20 mouse cellular contexts compared by ENCODE assay signal in genomic region chr12:100194181-100194580, GRCm38 (mm10). TPM values are rescaled to one million over a fixed set of nuclear protein-coding genes. Genes with fewer than 3 reads are reported as not detected.
DNase-seq lines count a peak whose midpoint lies in the region; ATAC-seq lines count a peak whose summit lies in the region.
"Had no signal": no experiment of that assay in that cellular context is flagged by ENCODE, and none has a peak within 500 bp of the region (broad histone marks: within the 10 kb centered on the region; RNA-seq: fewer than 3 reads in every experiment).

No protein-coding gene starts in this region.

- H3K27me3 ChIP-seq in heart, embryonic 11.5 days (ENCODE audit: control insufficient read depth, insufficient read depth, low read length): no peaks in the 10 kb centered on the region
- H3K27me3 ChIP-seq: forebrain, embryonic 13.5 days had no signal

- no peak overlapping the region for H3K9ac ChIP-seq in heart, embryonic 11.5 days (ENCODE audit: low read depth, low read length)
- H3K9ac ChIP-seq: forebrain, embryonic 13.5 days; forebrain, postnatal 0 days; hindbrain, embryonic 13.5 days had no signal

- H3K27ac ChIP-seq in heart, embryonic 11.5 days (ENCODE audit: low read depth, low read length): no peak overlapping the region
- H3K27ac ChIP-seq: embryonic facial prominence, embryonic 10.5 days; forebrain, embryonic 13.5 days; hindbrain, embryonic 13.5 days; hindbrain, postnatal 0 days had no signal

- intact Hi-C loops in heart, postnatal 14 days (cut with DNase I): no loop called here

- DNase-seq in 416B (ENCODE audit: low read depth) (peak; percentile 67), ES-CJ7 (ENCODE audit: low read depth, low spot score) (peak; percentile 49)
- no peak for DNase-seq in heart, postnatal 14 days
- DNase-seq in layer of hippocampus, postnatal 10 days (ENCODE audit: low spot score in 2 of 2): no peak
- DNase-seq: adrenal gland, postnatal 10 days; cerebellum, adult 11 months; cerebellum, adult 9-11 months; cerebellum, postnatal 36 days; forebrain, postnatal 0 days; gastrocnemius, postnatal 14 days; heart, adult 11 months; heart, postnatal 10 days had no signal

- H3K9me3 ChIP-seq in heart, embryonic 11.5 days (replicated peaks; ENCODE audit: control insufficient read depth, low read length): no peaks in the 10 kb centered on the region
- H3K9me3 ChIP-seq: embryonic facial prominence, embryonic 10.5 days; forebrain, embryonic 13.5 days; hindbrain, embryonic 13.5 days had no signal

- H3K4me1 ChIP-seq in heart, embryonic 11.5 days (ENCODE audit: control insufficient read depth, insufficient read depth, low read length): no peaks in the 10 kb centered on the region

- WGBS in heart, embryonic 11.5 days (ENCODE audit: insufficient replicate concordance): 74% methylated on average over 1 of the region's 1 CpGs

- no peak overlapping the region for H3K4me2 ChIP-seq in heart, embryonic 11.5 days
- H3K4me2 ChIP-seq: forebrain, embryonic 13.5 days; hindbrain, embryonic 13.5 days had no signal

- peak; percentile 61 for ATAC-seq in common myeloid progenitor, adult 5-6 weeks (replicated peaks; ENCODE audit: low read depth, poor library complexity, severe bottlenecking)
- peak; percentile 70 for ATAC-seq in monocyte, adult 5-6 weeks (replicated peaks; ENCODE audit: insufficient number of reproducible peaks, low FRiP score, low TSS enrichment, poor library complexity, severe bottlenecking)
- ATAC-seq in heart, embryonic 11.5 days (replicated peaks; ENCODE audit: insufficient number of reproducible peaks, low FRiP score, low TSS enrichment): no peak
- ATAC-seq: forebrain, embryonic 13.5 days; forebrain, postnatal 0 days; hindbrain, postnatal 0 days; Patski had no signal

- H3K4me3 ChIP-seq in heart, embryonic 11.5 days (ENCODE audit: low read depth, low read length): no peak overlapping the region
- H3K4me3 ChIP-seq: embryonic facial prominence, embryonic 10.5 days; forebrain, embryonic 13.5 days; hindbrain, embryonic 13.5 days had no signal

- no peaks in the 10 kb centered on the region for H3K36me3 ChIP-seq in heart, embryonic 11.5 days (ENCODE audit: control insufficient read depth, insufficient read depth, low read length)
- H3K36me3 ChIP-seq: embryonic facial prominence, embryonic 10.5 days; hindbrain, embryonic 13.5 days had no signal

RNA-seq across cellular contexts. Expression of gene Calm1, which starts 5.1 kb away (rescaled TPM):
- total RNA-seq in common myeloid progenitor, adult 5-6 weeks (2017): 609 and 643 TPM in 2 replicates
- total RNA-seq in monocyte, adult 5-6 weeks (2017): 1,452 to 2,258 TPM (median 2,098 TPM) in 3 replicates
- total RNA-seq in heart, postnatal 14 days (2021): 100 to 1,000 TPM; 282 to 334 TPM
- 1,000 to 10,000 TPM; 1,868 to 2,057 TPM for total RNA-seq in layer of hippocampus, postnatal 10 days (2021)
- polyA plus RNA-seq in heart, embryonic 11.5 days (2014; fragmentation: Nextera tagmentation; extraction: Ambion mirVana): 797 and 913 TPM in 2 replicates

RNA-seq across cellular contexts. Expression of gene Nrde2, which starts 34.7 kb away (rescaled TPM):
- total RNA-seq in common myeloid progenitor, adult 5-6 weeks (2017): 35.2 and 39.8 TPM in 2 replicates
- 25.2 to 42.8 TPM (median 28.1 TPM) in 3 replicates for total RNA-seq in monocyte, adult 5-6 weeks (2017)
- 10 to 100 TPM in 1 of 2 experiments, 1 to 10 TPM in 1; 8.4 to 11.9 TPM for total RNA-seq in heart, postnatal 14 days (2021)
- 10 to 100 TPM; 17.1 to 19.0 TPM for total RNA-seq in layer of hippocampus, postnatal 10 days (2021)
- polyA plus RNA-seq in heart, embryonic 11.5 days (2014; fragmentation: Nextera tagmentation; extraction: Ambion mirVana): 6.2 and 10.1 TPM in 2 replicates

Comparison
In these comparisons a context has a peak if more than half of its experiments do, and no peak if none do; other contexts are left out.
1. DNase-seq: peak in 416B (single experiment) and ES-CJ7 (single experiment); none in heart, postnatal 14 days (0 of 2) and layer of hippocampus, postnatal 10 days (0 of 2).